Mouse (Mus musculus) cortical plate, adult 2 months (tissue): ENCODE measurements at regions not wholly inside any gene's neighbourhood (a gene's known extent, or its start where the extent isn't known, plus 50 kb on each side); places are given as distances from the start of the nearest gene placed in this dataset.

Source experiments
- H3K27ac ChIP-seq: fragments of 200-500 bp; 2 replicates; pipeline ENCODE4 v1.5.1; 2012; ENCODE audit warnings: low read length, control low read depth, inconsistent platforms; ENCODE audit not compliant: insufficient read depth
- H3K4me1 ChIP-seq: fragments of 200-500 bp; 2 replicates; pipeline ENCODE4 v1.6.1; 2011; ENCODE audit warnings: low read length; ENCODE audit not compliant: control insufficient read depth, insufficient read depth
- H3K4me3 ChIP-seq: fragments of 200-500 bp; 2 replicates; pipeline ENCODE4 v1.5.1; 2011; ENCODE audit warnings: mild to moderate bottlenecking, low read length, control low read depth; ENCODE audit not compliant: insufficient read depth
- CTCF ChIP-seq: fragments of 200-500 bp; IDR thresholded peaks from 2 replicates; pipeline ENCODE4 v1.5.1; 2011; ENCODE audit warnings: mild to moderate bottlenecking, control low read depth, low read length; ENCODE audit not compliant: insufficient read depth; ENCODE audit errors: extremely low read depth
- POLR2A ChIP-seq: fragments of 200-500 bp; IDR thresholded peaks from 2 replicates; pipeline ENCODE4 v1.6.1; 2011; ENCODE audit warnings: mild to moderate bottlenecking, low read length, control low read depth; ENCODE audit not compliant: insufficient read depth; ENCODE audit errors: extremely low read depth

DNA sequence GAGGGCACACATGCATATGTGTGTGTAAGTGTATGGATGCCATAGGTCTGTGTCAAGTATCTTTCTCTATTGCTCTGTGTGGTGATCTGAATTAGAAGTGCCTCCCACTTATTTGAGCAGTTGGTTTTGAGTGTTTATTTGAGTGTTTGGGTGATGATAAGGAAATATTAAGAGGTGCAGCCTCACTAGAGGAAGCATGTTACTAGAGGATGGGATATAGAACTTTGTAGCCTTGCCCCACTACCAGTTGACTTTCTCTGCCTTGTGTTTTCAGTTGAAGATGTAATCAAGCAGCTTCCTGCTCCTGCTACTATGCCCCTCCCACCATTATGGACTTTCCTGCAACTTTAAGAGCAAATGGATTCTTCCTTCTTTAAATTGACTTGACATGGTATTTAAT lies 799.6 kb upstream of the Lcorl start:
- no peak overlapping the region for H3K4me3 ChIP-seq
- no peak overlapping the region for H3K27ac ChIP-seq
- no peaks in the 10 kb centered on the region for H3K4me1 ChIP-seq
- TF ChIP-seq POLR2A (no peak), CTCF (no peak)

DNA sequence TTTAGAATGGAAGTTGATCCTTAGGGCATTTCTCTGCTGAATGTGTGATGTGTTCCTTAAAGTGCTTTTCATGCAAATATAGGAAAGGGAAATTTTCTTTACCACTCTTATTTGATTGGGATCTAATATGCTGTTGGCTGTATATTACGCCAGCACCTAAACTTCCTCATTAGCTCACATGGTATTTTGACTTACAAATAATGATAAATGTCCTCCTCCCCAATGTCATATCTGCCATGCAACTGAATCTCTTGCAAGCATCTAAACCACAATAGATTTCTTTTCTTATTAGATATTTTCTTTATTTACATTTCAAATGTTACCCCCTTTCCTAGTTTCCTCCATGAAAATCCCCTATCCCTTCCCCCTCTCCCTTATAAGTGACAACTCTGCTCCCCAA lies 796.8 kb upstream of the Lcorl start:
- TF ChIP-seq CTCF, result no peak
- no peak for TF ChIP-seq POLR2A
- Histone ChIP-seq H3K4me1 (no peaks in the 10 kb centered on the region), H3K4me3 (no peak overlapping the region), H3K27ac (no peak overlapping the region)

DNA sequence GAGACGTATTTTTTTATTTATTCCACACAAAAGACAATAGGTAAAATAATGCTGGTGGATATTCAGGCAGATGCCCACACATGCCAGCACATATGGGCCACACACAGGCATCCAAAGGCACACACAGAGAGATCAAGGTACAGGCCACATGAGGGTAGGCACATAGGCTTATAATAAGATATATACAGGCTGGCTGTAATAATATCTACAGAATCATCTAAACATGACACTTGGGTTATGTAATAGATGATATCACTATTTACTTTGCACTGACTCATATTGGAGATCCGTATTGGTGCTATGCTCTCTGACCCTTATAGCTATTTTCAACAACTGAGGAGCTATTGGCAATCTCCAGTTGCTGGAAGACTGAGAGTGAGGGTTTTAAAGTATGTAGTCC lies 785.6 kb upstream of the Lcorl start:
- Histone ChIP-seq H3K4me3 (no peak overlapping the region), H3K4me1 (no peaks in the 10 kb centered on the region), H3K27ac (no peak overlapping the region)
- TF ChIP-seq POLR2A (no peak), CTCF (no peak)

DNA sequence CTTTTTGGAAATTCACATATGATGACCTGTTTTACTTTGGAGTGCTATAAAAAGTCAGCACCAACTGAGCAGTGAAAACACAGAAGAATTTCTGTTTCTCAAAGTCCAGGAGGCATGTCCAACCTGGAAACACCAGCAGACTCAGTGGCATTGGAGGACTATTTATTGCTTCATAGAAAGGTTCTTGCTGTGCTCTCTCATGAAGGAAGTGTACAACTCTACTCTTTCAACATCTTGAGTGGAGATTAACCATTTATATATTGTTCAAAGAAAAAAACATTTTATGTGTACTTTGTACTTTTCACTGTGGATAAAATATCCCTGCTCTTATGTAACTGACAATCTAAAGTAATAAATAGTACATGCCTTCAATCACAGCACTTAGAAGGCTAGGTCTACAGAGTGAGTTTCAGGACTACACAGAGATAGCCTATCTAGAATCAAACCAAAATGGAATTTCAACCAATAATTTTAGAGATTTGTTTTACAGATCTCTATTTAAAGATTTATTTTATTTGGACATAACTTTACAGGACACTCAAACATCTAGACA lies 777.8 kb upstream of the Lcorl start:
- Histone ChIP-seq H3K4me1 (no peaks in the 10 kb centered on the region), H3K4me3 (no peak overlapping the region), H3K27ac (no peak overlapping the region)
- TF ChIP-seq POLR2A (no peak), CTCF (no peak)
